Mouse (Mus musculus): ENCODE data around the gene 0610030E20Rik. TPM values are rescaled to one million over a fixed set of nuclear protein-coding genes. Genes with fewer than 3 reads are reported as not detected.

Gene 0610030E20Rik
- polyA plus RNA-seq, 1 experiment from 2014 or later = 15.6 TPM

- no peak for ATAC-seq (replicated peaks; ENCODE audit: insufficient number of reproducible peaks, insufficient read depth, low FRiP score, low read depth)
- peaks cover 55% of the 10 kb centered on the region for H3K4me1 ChIP-seq (replicated peaks)
- H3K27ac ChIP-seq = no peak overlapping the region
- WGBS = 89% methylated on average over 2 of the region's 2 CpGs
- no peak overlapping the region for H3K9ac ChIP-seq
- H3K27me3 ChIP-seq = no peaks in the 10 kb centered on the region
- peaks cover 22% of the 10 kb centered on the region for H3K36me3 ChIP-seq
- H3K9me3 ChIP-seq (replicated peaks) = no peaks in the 10 kb centered on the region
- no peak overlapping the region for H3K4me3 ChIP-seq
- H3K4me2 ChIP-seq = no peak overlapping the region
Observed at GRCm38 (mm10) chr6:72350214-72350613, 3.1 kb downstream of the 0610030E20Rik start.

GRCm38 (mm10) chr6:72352636-72353405 is 5.7 kb downstream of the 0610030E20Rik start:
- Histone ChIP-seq H3K4me2 (peak overlapping the region; percentile 10; the same call in 1 of the 2 replicates), H3K36me3 (peaks cover 22% of the 10 kb centered on the region), H3K4me3 (no peak overlapping the region), H3K4me1 (replicated peaks) (peaks cover 62% of the 10 kb centered on the region), H3K9ac (0 out of 2 replicates have a peak overlapping the region, but pooled peaks have one; percentile 0), H3K27me3 (no peaks in the 10 kb centered on the region), H3K27ac (peak overlapping the region; percentile 28), H3K9me3 (replicated peaks) (no peaks in the 10 kb centered on the region)
- 44% methylated on average over 5 of the region's 5 CpGs for WGBS
- ATAC-seq (replicated peaks; ENCODE audit: insufficient number of reproducible peaks, insufficient read depth, low FRiP score, low read depth) = no peak

- H3K27ac ChIP-seq = 0 out of 2 replicates have a peak overlapping the region, but pooled peaks have one; percentile 29
- H3K36me3 ChIP-seq = peaks cover 26% of the 10 kb centered on the region
- no peak for ATAC-seq (replicated peaks; ENCODE audit: insufficient number of reproducible peaks, insufficient read depth, low FRiP score, low read depth)
- no peak overlapping the region for H3K4me2 ChIP-seq
- peaks cover 53% of the 10 kb centered on the region for H3K4me1 ChIP-seq (replicated peaks)
- H3K9me3 ChIP-seq (replicated peaks) = no peaks in the 10 kb centered on the region
- H3K9ac ChIP-seq = peak overlapping the region; percentile 5; the same call in 1 of the 2 replicates
- no peak overlapping the region for H3K4me3 ChIP-seq
- H3K27me3 ChIP-seq = no peaks in the 10 kb centered on the region
- WGBS = 82% methylated on average over 1 of the region's 1 CpGs
Observed at GRCm38 (mm10) chr6:72354025-72354424, 6.9 kb downstream of the 0610030E20Rik start.

- Histone ChIP-seq H3K36me3 (peaks cover 22% of the 10 kb centered on the region), H3K9me3 (replicated peaks) (no peaks in the 10 kb centered on the region), H3K27ac (peak within 1 kb of the TSS; percentile 29), H3K9ac (peak within 1 kb of the TSS; percentile 75), H3K4me3 (peak within 1 kb of the TSS; percentile 82), H3K4me1 (replicated peaks) (peaks cover 54% of the 10 kb centered on the region), H3K4me2 (peak within 1 kb of the TSS; percentile 94), H3K27me3 (no peaks in the 10 kb centered on the region)
- ATAC-seq (replicated peaks; ENCODE audit: insufficient number of reproducible peaks, insufficient read depth, low FRiP score, low read depth) = peak; percentile 93
- under 1% methylated on average over 70 of the region's 71 CpGs for WGBS
Observed at GRCm38 (mm10) chr6:72355066-72355911, 8.2 kb downstream of the 0610030E20Rik start, which contains the start of gene Tmem150a. Gene Tmem150a (plus strand): TSS chr6:72355447.

- Histone ChIP-seq H3K4me1 (replicated peaks) (peaks cover 61% of the 10 kb centered on the region), H3K4me2 (peak overlapping the region; percentile 94), H3K36me3 (peaks cover 18% of the 10 kb centered on the region; the same call in 1 of the 2 replicates), H3K27me3 (no peaks in the 10 kb centered on the region), H3K9me3 (replicated peaks) (no peaks in the 10 kb centered on the region), H3K9ac (peak overlapping the region; percentile 75), H3K27ac (peak overlapping the region; percentile 29; the same call in 1 of the 2 replicates), H3K4me3 (peak overlapping the region; percentile 82)
- ATAC-seq (replicated peaks; ENCODE audit: insufficient number of reproducible peaks, insufficient read depth, low FRiP score, low read depth) = no peak
- WGBS = 39% methylated on average over 8 of the region's 8 CpGs
Observed at GRCm38 (mm10) chr6:72356001-72356532, 8.9 kb downstream of the 0610030E20Rik start.

- WGBS = 57% methylated on average over 5 of the region's 5 CpGs
- Histone ChIP-seq H3K9ac (no peak overlapping the region), H3K4me1 (replicated peaks) (peaks cover 60% of the 10 kb centered on the region)
Observed at GRCm38 (mm10) chr6:72357164-72358079, 10.3 kb downstream of the 0610030E20Rik start.

GRCm38 (mm10) chr6:72358086-72358764 is 11.1 kb downstream of the 0610030E20Rik start:
- Histone ChIP-seq H3K4me1 (replicated peaks) (peaks cover 57% of the 10 kb centered on the region), H3K36me3 (peaks cover 18% of the 10 kb centered on the region; the same call in 1 of the 2 replicates)

More at GRCm38 (mm10) chr6:72357164-72358079, 10.3 kb downstream of the 0610030E20Rik start:
- no peaks in the 10 kb centered on the region for H3K9me3 ChIP-seq (replicated peaks)
- 0 out of 2 replicates have a peak overlapping the region, but pooled peaks have one; percentile 12 for H3K27ac ChIP-seq
- no peak overlapping the region for H3K4me3 ChIP-seq
- ATAC-seq (replicated peaks; ENCODE audit: insufficient number of reproducible peaks, insufficient read depth, low FRiP score, low read depth) = no peak
- H3K27me3 ChIP-seq = no peaks in the 10 kb centered on the region
- H3K4me2 ChIP-seq = no peak overlapping the region
- H3K36me3 ChIP-seq = peaks cover 18% of the 10 kb centered on the region; the same call in 1 of the 2 replicates

GRCm38 (mm10) chr6:72359343-72359742 is 12.2 kb downstream of the 0610030E20Rik start:
- Histone ChIP-seq H3K36me3 (peaks cover 18% of the 10 kb centered on the region; the same call in 1 of the 2 replicates), H3K27ac (no peak overlapping the region), H3K9me3 (replicated peaks) (no peaks in the 10 kb centered on the region), H3K4me3 (no peak overlapping the region), H3K9ac (no peak overlapping the region), H3K4me1 (replicated peaks) (peaks cover 51% of the 10 kb centered on the region), H3K4me2 (no peak overlapping the region), H3K27me3 (no peaks in the 10 kb centered on the region)
- no peak for ATAC-seq (replicated peaks; ENCODE audit: insufficient number of reproducible peaks, insufficient read depth, low FRiP score, low read depth)
- WGBS = 69% methylated on average over 2 of the region's 2 CpGs

More at GRCm38 (mm10) chr6:72358086-72358764, 11.1 kb downstream of the 0610030E20Rik start:
- H3K9ac ChIP-seq = no peak overlapping the region
- no peak overlapping the region for H3K4me2 ChIP-seq
- ATAC-seq (replicated peaks; ENCODE audit: insufficient number of reproducible peaks, insufficient read depth, low FRiP score, low read depth) = no peak
- no peak overlapping the region for H3K4me3 ChIP-seq
- no peaks in the 10 kb centered on the region for H3K27me3 ChIP-seq
- WGBS = 89% methylated on average over 10 of the region's 10 CpGs
- H3K27ac ChIP-seq = no peak overlapping the region
- H3K9me3 ChIP-seq (replicated peaks) = no peaks in the 10 kb centered on the region

- 79% methylated on average over 11 of the region's 11 CpGs for WGBS
- no peak for ATAC-seq (replicated peaks; ENCODE audit: insufficient number of reproducible peaks, insufficient read depth, low FRiP score, low read depth)
- Histone ChIP-seq H3K27ac (no peak overlapping the region), H3K9me3 (replicated peaks) (no peaks in the 10 kb centered on the region), H3K9ac (no peak overlapping the region), H3K36me3 (peaks cover 18% of the 10 kb centered on the region; the same call in 1 of the 2 replicates), H3K27me3 (no peaks in the 10 kb centered on the region), H3K4me2 (no peak overlapping the region), H3K4me1 (replicated peaks) (peaks cover 46% of the 10 kb centered on the region), H3K4me3 (no peak overlapping the region)
Observed at GRCm38 (mm10) chr6:72359891-72360598, 12.9 kb downstream of the 0610030E20Rik start.
